Mouse (Mus musculus): ENCODE data around the gene Ganc.

Gene Ganc

DNA sequence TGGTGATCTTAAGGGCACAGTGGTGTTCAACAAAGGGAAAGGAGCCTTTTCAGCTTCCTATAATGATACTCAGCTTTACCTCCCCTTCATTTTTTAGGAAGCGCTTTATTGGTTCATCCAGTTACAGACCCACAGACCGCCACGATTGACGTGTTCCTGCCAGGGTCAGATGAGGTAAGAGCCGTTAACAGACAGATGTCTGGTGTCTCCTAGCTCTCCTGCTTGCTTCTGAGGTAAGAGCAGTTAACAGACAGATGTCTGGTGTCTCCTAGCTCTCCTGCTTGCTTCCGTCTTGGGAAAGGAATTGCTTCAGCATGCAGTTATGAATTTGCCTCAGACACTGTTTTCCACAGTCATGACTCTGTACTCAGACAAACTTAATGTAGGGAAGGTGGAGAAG, 47.0 kb downstream of the Ganc start:
- no peak for DNase-seq (ENCODE audit: low spot score in 2 of 2)

GRCm38 (mm10) chr2:120452600-120452999, 48.9 kb downstream of the Ganc start:
- DNase-seq (ENCODE audit: low spot score in 2 of 2) = no peak

DNA sequence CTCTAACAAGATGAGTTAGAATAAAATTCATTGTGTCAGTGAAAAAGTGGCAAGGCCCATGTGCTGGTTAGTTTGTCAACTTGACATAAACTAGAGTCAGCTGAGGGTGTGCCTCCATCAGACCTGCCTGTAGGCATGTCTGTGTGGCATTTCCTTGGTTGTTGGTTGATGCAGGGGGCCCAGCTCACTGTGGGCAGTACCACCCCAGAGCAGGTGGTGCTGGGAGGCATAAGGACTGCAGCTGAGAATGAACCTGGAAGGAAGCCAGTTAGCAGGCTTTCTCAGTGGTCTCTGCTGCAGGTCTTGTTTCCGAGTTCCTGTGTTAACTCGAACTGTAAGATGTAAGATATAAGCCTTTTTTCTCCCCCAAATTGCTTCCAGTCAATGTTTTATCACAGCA, 51.3 kb downstream of the Ganc start:
- no peak for DNase-seq (ENCODE audit: low spot score in 2 of 2)

DNA sequence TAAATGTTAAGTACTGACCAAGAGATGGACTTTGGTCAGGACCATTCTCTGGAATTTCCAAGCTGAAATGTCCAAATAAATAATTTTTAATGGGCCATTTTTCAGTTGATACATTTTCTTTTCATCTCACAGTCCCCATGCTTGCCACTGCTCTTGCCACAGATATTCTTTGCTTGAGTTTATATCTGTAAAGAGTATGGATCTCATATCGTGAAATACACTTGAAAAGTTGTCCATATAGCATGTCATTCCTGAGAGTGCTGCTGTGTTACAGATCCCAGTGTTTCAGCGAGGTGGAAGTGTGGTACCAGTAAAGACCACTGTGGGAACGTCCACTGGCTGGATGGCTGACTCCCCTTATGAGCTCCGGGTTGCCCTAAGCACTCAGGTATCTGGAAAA, 52.0 kb downstream of the Ganc start, which contains the start of gene Capn3:
Capn3 (plus strand) TSS at position 301 of the 400 bp plus-strand sequence.
- no peak for DNase-seq (ENCODE audit: low spot score in 2 of 2)

- no peak for DNase-seq (ENCODE audit: low spot score in 2 of 2)
Measured at GRCm38 (mm10) chr2:120460216-120460615, 56.5 kb downstream of the Ganc start.

GRCm38 (mm10) chr2:120463328-120463727, 59.6 kb downstream of the Ganc start:
- DNase-seq (ENCODE audit: low spot score in 2 of 2) = no peak

GRCm38 (mm10) chr2:120464091-120464490, 60.4 kb downstream of the Ganc start:
- no peak for DNase-seq (ENCODE audit: low spot score in 2 of 2)

DNA sequence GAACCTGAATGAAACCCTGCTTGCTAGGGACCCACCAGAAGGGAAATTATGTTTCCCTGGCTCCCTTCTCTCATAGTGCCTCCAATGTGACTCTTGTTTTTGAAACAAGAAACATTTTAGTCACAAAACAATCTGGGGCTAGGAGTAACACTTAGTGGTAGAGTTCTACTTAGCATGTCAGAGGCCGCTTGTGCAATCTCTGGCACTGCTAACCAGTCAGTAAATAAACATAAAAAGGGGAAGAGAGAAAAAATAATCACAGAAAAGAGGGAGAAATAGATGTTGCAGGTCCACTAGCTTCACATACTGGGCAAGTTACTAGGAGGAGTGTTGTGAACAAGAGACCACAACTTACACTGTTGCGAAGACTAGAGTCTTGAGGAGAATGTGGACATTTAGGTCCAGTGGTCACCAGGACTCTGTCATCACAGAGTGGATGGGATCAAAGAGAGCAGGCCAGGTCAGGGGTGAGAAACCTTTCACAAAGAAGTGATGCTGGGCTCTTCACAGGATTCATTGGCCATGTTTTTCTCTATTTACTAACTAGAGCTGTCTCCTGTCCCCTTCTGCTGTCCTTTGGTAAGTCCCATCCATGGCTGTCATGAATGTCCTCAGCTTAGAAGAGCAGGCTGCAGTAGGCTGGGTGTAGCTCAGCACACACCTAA, 61.2 kb downstream of the Ganc start:
- no peak for DNase-seq (ENCODE audit: low spot score in 2 of 2)

GRCm38 (mm10) chr2:120465397-120465785, 61.7 kb downstream of the Ganc start:
- no peak for DNase-seq (ENCODE audit: low spot score in 2 of 2)

- no peak for DNase-seq (ENCODE audit: low spot score in 2 of 2)
Measured at GRCm38 (mm10) chr2:120468011-120468410, 64.3 kb downstream of the Ganc start.

DNA sequence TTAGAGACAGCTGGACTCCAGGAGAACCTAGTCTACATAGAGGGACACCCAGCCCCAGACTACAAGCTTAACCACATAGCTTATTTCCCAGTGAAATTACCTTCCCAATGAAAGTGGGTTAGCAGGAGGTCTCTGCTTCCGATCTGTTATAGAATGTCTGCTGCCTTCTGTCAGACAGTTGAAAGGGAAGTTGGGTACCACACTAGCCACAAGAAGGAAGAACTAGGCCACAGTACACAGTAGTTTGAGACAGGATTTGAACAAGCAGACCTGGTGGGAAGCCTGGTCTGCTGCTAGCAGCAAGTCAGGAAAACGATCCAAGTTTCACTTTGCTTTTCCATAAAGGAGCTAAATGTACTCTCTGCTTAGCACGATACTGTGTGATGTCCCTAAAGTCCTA, 65.5 kb downstream of the Ganc start:
- DNase-seq (ENCODE audit: low spot score in 2 of 2) = no peak

DNA sequence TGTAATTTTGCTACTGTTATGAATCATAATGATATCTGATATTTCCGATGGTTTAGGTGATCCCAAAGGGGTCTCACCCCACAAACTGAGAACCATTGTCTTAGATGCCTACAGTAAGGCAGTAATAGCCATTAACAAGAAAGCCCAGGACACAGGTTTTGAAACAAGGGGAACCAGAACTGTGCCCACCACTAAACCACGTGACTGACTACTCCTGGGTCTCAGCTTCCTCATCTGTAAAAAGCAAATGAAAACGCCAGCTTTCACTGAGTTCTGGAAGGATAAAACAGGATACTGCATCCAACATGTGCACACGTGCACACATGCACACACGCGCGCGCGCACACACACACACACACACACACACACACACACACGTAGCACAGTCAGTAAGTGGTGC, 66.0 kb downstream of the Ganc start:
- DNase-seq (ENCODE audit: low spot score in 2 of 2) = no peak

DNA sequence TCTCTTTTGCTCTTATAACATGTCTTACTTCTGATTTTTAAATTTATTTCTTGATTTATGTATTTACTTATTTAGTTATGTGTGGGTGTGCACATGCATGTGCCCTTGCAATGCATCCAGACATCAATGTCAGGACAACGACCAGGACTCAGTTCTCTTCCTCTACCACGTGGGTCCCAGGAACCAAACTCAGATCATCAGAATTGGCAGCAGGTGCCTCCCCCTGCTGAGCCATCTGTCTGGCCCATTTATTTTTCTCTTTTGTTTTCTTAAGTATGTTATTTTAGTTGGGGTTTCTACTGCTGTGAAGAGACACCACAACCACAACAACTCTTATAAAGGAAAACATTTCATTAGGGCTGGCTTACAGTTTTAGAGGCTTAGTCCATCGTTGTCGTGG, 67.2 kb downstream of the Ganc start:
- no peak for DNase-seq (ENCODE audit: low spot score in 2 of 2)

DNA sequence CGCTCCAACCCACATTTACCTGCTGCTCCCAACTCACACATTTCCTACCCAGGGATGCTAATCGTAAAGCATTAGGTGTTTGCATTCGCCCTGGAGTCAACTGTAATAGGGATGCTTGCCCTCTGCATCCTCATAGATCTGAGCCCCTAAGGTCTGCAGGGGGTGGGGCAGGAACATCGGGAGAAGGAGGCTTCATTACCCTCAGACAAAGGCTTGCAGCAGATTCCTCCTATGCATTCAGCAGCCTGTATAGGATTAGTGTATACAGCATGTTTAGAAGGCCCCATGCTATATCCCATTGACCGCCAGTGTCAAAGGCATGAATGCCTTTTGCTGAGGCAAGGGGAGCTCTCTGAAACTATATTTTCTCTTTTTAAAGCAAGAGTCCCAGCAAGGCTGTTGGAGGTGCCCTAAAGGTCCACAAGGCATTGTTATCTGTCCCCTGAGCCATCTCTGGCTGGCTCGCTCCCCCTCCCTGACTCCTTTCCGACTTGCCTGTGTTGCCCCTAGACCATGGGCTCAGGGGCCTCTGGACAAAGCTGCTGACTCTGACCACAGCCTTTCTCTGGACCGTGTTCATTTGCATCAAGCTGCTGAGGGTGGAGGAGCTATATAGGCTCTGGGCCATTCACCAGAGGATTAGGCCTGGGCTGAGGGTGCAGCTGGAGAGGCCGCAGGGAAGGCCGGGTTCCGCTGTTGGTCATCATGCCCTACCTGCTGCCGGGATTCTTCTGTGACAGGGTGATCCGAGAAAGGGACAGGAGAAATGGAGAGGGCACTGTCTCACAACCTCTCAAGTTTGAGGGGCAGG, 72.8 kb downstream of the Ganc start:
- DNase-seq (ENCODE audit: low spot score in 2 of 2) = no peak

DNA sequence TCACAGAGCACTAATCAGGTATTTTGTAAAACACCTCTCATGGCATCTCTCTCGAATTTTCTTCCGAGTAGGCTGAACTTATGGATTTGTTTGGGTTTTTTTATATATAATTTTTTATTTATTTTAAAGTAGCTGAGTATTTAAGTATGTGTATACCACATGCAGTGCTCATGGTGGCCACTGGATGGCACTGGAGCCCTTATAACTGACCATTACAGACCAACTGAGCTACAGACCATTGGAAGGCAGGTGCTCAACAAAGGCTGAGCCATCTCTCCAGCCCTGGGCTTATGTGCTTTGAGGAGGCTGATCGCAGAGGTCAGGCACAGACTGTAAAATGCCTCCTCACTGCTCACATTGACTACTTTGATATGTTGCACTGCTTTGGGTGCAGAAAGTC, 74.9 kb downstream of the Ganc start:
- DNase-seq (ENCODE audit: low spot score in 2 of 2) = peak; percentile 65 to 73

GRCm38 (mm10) chr2:120481921-120482320, 78.2 kb downstream of the Ganc start:
- no peak for DNase-seq (ENCODE audit: low spot score in 2 of 2)

GRCm38 (mm10) chr2:120482506-120483389, 79.1 kb downstream of the Ganc start:
- DNase-seq (ENCODE audit: low spot score in 2 of 2) = no peak

DNA sequence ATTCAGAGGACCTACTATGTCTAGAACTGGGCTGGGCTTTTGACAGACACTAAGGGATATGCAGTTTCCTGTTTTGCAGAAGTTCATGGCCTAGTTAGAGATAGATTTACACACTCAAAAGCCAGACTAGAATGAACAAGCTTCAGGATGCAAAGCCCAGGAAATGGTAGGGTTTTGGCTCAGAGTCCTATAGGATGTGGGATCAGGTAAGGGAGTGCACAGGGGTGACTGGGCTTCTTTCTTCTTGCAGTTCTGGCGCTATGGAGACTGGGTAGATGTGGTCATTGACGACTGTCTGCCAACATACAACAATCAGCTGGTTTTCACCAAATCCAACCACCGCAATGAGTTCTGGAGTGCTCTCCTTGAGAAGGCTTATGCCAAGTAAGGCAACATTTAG, 80.5 kb downstream of the Ganc start:
- DNase-seq (ENCODE audit: low spot score in 2 of 2) = no peak

- DNase-seq (ENCODE audit: low spot score in 2 of 2) = no peak
Measured at GRCm38 (mm10) chr2:120493254-120493653, 89.6 kb downstream of the Ganc start.

GRCm38 (mm10) chr2:120496511-120496910, 92.8 kb downstream of the Ganc start:
- no peak for DNase-seq (ENCODE audit: low spot score in 2 of 2)

GRCm38 (mm10) chr2:120499971-120500471, 96.3 kb downstream of the Ganc start:
- DNase-seq (ENCODE audit: low spot score in 2 of 2) = peak; percentile 56 to 72

Measured in natural killer cell, adult 2 months (primary cell).